Mouse (Mus musculus): ENCODE results near the gene Alpk1. TPM values are rescaled to one million over a fixed set of nuclear protein-coding genes. Genes with fewer than 3 reads are reported as not detected.

The Alpk1 gene
- total RNA-seq, 1 experiment, result 0.80 TPM

DNA sequence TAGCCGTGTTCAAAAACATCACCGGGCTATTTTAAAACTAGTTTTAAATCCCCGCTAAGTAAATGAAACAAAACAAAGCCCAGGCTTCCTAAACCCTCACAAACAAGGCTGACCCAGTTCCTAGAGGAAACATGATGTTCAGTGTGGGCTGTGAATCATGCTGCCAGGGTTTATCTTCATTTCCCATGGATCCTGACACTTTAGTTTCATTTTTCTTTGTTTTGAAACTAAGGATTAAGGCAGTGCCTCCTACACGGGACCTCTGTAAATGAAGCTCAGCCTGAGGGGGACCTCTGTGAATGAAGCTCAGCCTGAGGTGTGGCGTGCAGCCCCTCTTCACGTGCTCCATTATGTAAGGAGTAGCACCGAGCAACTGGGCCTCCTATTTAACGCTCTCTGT, 22.5 kb upstream of the Alpk1 start:
- no peaks in the 10 kb centered on the region for H3K9me3 ChIP-seq (ENCODE audit: control insufficient read depth, insufficient read depth, low read depth, low read length)
- H3K27ac ChIP-seq (ENCODE audit: insufficient read depth, low read depth, low read length, poor library complexity, severe bottlenecking), result no peak overlapping the region
- H3K4me1 ChIP-seq (ENCODE audit: control insufficient read depth in 2 of 2, insufficient read depth in 2 of 2, low read length in 2 of 2, poor library complexity in 1 of 2), result no peaks in the 10 kb centered on the region
- in situ Hi-C loops (cut with MboI; ENCODE audit: low sequenced_read_pairs in 2 of 2, unreplicated experiment in 2 of 2), result no loop called here
- no peak overlapping the region for H3K9ac ChIP-seq (ENCODE audit: insufficient read depth, low read depth, low read length, poor library complexity, severe bottlenecking)
- no peak for DNase-seq (ENCODE audit: low read depth, low spot score)
- H3K36me3 ChIP-seq (ENCODE audit: control insufficient read depth, insufficient read depth, low read length, poor library complexity, severe bottlenecking), result peaks cover 6% of the 10 kb centered on the region; the same call in 1 of the 2 replicates
- H3K4me3 ChIP-seq (ENCODE audit: insufficient read depth in 1 of 2, low read depth in 1 of 2, low read length in 2 of 2, poor library complexity in 1 of 2, severe bottlenecking in 1 of 2), result no peak overlapping the region
- TF ChIP-seq ZNF384 (IDR thresholded peaks at IDR 0.05; ENCODE audit: low read depth, low read length) (no peak), MAFK (IDR thresholded peaks at IDR 0.05; ENCODE audit: insufficient read depth, low read depth, low read length) (no peak), CHD2 (IDR thresholded peaks at IDR 0.05; ENCODE audit: low read depth, low read length) (no peak), HCFC1 (IDR thresholded peaks at IDR 0.05; ENCODE audit: borderline replicate concordance, insufficient read depth, low read length) (no peak), ZC3H11A (IDR thresholded peaks at IDR 0.05; ENCODE audit: borderline replicate concordance, low read depth, low read length) (no peak)

DNA sequence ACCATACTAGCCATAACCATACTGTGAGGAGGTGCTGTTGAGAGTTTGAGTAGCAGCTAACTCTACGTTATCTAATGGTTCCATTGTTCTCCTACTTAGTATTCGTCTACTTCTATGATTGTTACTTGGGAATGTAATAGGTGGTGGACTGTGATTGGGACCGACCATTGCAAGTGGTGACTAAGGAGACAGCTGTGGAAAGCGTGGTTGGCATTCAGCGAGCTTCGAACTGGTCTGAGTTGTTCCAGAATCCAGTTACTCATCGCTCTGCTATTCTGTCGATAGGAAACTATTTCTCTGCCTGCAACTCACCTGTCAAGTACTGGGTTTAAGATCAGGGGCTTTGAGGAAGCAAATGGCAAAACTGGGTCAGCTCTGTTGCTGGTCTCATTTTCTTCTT, 20.8 kb upstream of the Alpk1 start:
- Histone ChIP-seq H3K4me3 (ENCODE audit: insufficient read depth in 1 of 2, low read depth in 1 of 2, low read length in 2 of 2, poor library complexity in 1 of 2, severe bottlenecking in 1 of 2) (no peak overlapping the region), H3K9ac (ENCODE audit: insufficient read depth, low read depth, low read length, poor library complexity, severe bottlenecking) (no peak overlapping the region), H3K9me3 (ENCODE audit: control insufficient read depth, insufficient read depth, low read depth, low read length) (no peaks in the 10 kb centered on the region), H3K27ac (ENCODE audit: insufficient read depth, low read depth, low read length, poor library complexity, severe bottlenecking) (no peak overlapping the region), H3K36me3 (ENCODE audit: control insufficient read depth, insufficient read depth, low read length, poor library complexity, severe bottlenecking) (0 out of 2 replicates have a peak, but pooled peaks cover under 1% of the 10 kb centered on the region), H3K4me1 (ENCODE audit: control insufficient read depth in 2 of 2, insufficient read depth in 2 of 2, low read length in 2 of 2, poor library complexity in 1 of 2) (no peaks in the 10 kb centered on the region)
- DNase-seq (ENCODE audit: low read depth, low spot score), result no peak
- TF ChIP-seq MAFK (IDR thresholded peaks at IDR 0.05; ENCODE audit: insufficient read depth, low read depth, low read length), result no peak
- no peak for TF ChIP-seq HCFC1 (IDR thresholded peaks at IDR 0.05; ENCODE audit: borderline replicate concordance, insufficient read depth, low read length)
- TF ChIP-seq ZNF384 (IDR thresholded peaks at IDR 0.05; ENCODE audit: low read depth, low read length), result no peak
- TF ChIP-seq ZC3H11A (IDR thresholded peaks at IDR 0.05; ENCODE audit: borderline replicate concordance, low read depth, low read length), result no peak
- TF ChIP-seq CHD2 (IDR thresholded peaks at IDR 0.05; ENCODE audit: low read depth, low read length), result no peak
- in situ Hi-C loops (cut with MboI; ENCODE audit: low sequenced_read_pairs in 2 of 2, unreplicated experiment in 2 of 2), result no loop called here

DNA sequence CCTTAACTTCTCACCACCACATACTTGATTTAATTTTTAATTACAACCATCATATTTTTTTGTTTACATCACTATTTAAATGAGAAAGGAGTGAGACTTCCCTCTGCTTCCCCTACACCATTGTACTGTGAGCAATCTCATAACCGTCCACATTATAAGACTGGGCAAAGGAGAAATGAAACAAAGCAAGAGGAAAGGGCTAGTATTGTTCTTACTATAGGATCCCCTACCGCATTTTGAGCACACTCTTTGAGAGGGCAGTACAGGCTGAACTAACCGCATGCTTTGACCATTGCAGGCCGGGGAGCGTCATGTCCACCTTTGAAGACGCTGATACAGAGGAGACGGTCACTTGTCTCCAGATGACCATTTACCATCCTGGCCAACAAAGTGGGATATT, 15.9 kb upstream of the Alpk1 start:
- in situ Hi-C loops (cut with MboI; ENCODE audit: low sequenced_read_pairs in 2 of 2, unreplicated experiment in 2 of 2), result no loop called here
- H3K9me3 ChIP-seq (ENCODE audit: control insufficient read depth, insufficient read depth, low read depth, low read length), result no peaks in the 10 kb centered on the region
- DNase-seq (ENCODE audit: low read depth, low spot score), result no peak
- no peaks in the 10 kb centered on the region for H3K4me1 ChIP-seq (ENCODE audit: control insufficient read depth in 2 of 2, insufficient read depth in 2 of 2, low read length in 2 of 2, poor library complexity in 1 of 2)
- TF ChIP-seq MAFK (IDR thresholded peaks at IDR 0.05; ENCODE audit: insufficient read depth, low read depth, low read length), result no peak
- H3K9ac ChIP-seq (ENCODE audit: insufficient read depth, low read depth, low read length, poor library complexity, severe bottlenecking), result no peak overlapping the region
- H3K4me3 ChIP-seq (ENCODE audit: insufficient read depth in 1 of 2, low read depth in 1 of 2, low read length in 2 of 2, poor library complexity in 1 of 2, severe bottlenecking in 1 of 2), result no peak overlapping the region
- no peak overlapping the region for H3K27ac ChIP-seq (ENCODE audit: insufficient read depth, low read depth, low read length, poor library complexity, severe bottlenecking)
- H3K36me3 ChIP-seq (ENCODE audit: control insufficient read depth, insufficient read depth, low read length, poor library complexity, severe bottlenecking), result no peaks in the 10 kb centered on the region

DNA sequence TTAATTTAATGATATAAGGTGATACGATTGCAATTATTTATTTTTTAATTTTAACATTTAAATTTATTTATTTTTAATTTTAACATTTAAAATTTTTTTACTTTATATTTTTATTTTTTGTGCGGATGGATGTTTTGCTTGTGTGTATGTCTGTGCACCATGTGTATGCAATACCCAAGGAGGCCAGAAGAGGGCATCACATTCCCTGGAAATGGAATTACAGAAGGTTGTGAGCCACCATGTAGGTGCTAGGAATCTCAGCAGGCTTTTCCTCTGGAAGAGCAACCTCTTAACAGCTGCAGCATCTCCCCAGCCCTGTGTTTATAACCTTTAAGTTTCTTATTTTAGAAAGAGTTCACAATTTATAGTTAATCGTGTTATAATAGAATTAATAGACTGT, 15.4 kb upstream of the Alpk1 start:
- no peak for DNase-seq (ENCODE audit: low read depth, low spot score)
- Histone ChIP-seq H3K4me1 (ENCODE audit: control insufficient read depth in 2 of 2, insufficient read depth in 2 of 2, low read length in 2 of 2, poor library complexity in 1 of 2) (no peaks in the 10 kb centered on the region), H3K9me3 (ENCODE audit: control insufficient read depth, insufficient read depth, low read depth, low read length) (no peaks in the 10 kb centered on the region), H3K36me3 (ENCODE audit: control insufficient read depth, insufficient read depth, low read length, poor library complexity, severe bottlenecking) (no peaks in the 10 kb centered on the region), H3K4me3 (ENCODE audit: insufficient read depth in 1 of 2, low read depth in 1 of 2, low read length in 2 of 2, poor library complexity in 1 of 2, severe bottlenecking in 1 of 2) (no peak overlapping the region), H3K27ac (ENCODE audit: insufficient read depth, low read depth, low read length, poor library complexity, severe bottlenecking) (no peak overlapping the region), H3K9ac (ENCODE audit: insufficient read depth, low read depth, low read length, poor library complexity, severe bottlenecking) (no peak overlapping the region)
- in situ Hi-C loops (cut with MboI; ENCODE audit: low sequenced_read_pairs in 2 of 2, unreplicated experiment in 2 of 2), result no loop called here
- TF ChIP-seq HCFC1 (IDR thresholded peaks at IDR 0.05; ENCODE audit: borderline replicate concordance, insufficient read depth, low read length) (no peak), ZNF384 (IDR thresholded peaks at IDR 0.05; ENCODE audit: low read depth, low read length) (no peak), CHD2 (IDR thresholded peaks at IDR 0.05; ENCODE audit: low read depth, low read length) (no peak), MAFK (IDR thresholded peaks at IDR 0.05; ENCODE audit: insufficient read depth, low read depth, low read length) (no peak), ZC3H11A (IDR thresholded peaks at IDR 0.05; ENCODE audit: borderline replicate concordance, low read depth, low read length) (no peak)

DNA sequence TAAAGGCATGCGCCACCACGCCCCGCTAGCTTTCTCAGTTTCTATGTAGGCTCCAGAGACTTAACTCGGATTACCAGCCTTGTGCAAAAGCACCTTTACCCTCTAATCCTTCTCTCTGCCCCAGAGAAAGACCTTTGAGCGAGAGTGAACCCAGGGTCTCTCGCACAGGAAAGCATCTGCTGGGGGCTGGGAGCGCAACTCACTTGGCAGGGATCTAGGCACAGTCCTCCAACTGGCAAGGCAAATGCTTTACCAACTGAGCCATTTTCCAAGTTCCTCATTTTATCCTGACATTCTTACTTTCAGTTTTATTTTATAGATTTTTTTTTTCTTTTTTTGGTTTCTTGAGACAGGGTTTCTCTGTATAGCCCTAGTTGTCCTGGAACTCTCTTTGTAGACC, 12.7 kb upstream of the Alpk1 start:
- in situ Hi-C loops (cut with MboI; ENCODE audit: low sequenced_read_pairs in 2 of 2, unreplicated experiment in 2 of 2), result no loop called here
- Histone ChIP-seq H3K36me3 (ENCODE audit: control insufficient read depth, insufficient read depth, low read length, poor library complexity, severe bottlenecking) (no peaks in the 10 kb centered on the region), H3K9me3 (ENCODE audit: control insufficient read depth, insufficient read depth, low read depth, low read length) (no peaks in the 10 kb centered on the region), H3K4me3 (ENCODE audit: insufficient read depth in 1 of 2, low read depth in 1 of 2, low read length in 2 of 2, poor library complexity in 1 of 2, severe bottlenecking in 1 of 2) (no peak overlapping the region), H3K4me1 (ENCODE audit: control insufficient read depth in 2 of 2, insufficient read depth in 2 of 2, low read length in 2 of 2, poor library complexity in 1 of 2) (no peaks in the 10 kb centered on the region; a peak in 1 of 4 replicates), H3K27ac (ENCODE audit: insufficient read depth, low read depth, low read length, poor library complexity, severe bottlenecking) (no peak overlapping the region), H3K9ac (ENCODE audit: insufficient read depth, low read depth, low read length, poor library complexity, severe bottlenecking) (no peak overlapping the region)
- no peak for DNase-seq (ENCODE audit: low read depth, low spot score)
- no peak for TF ChIP-seq ZC3H11A (IDR thresholded peaks at IDR 0.05; ENCODE audit: borderline replicate concordance, low read depth, low read length)
- TF ChIP-seq HCFC1 (IDR thresholded peaks at IDR 0.05; ENCODE audit: borderline replicate concordance, insufficient read depth, low read length), result no peak
